Mouse (Mus musculus): ENCODE results near the gene Myo3a. TPM values are rescaled to one million over a fixed set of nuclear protein-coding genes. Genes with fewer than 3 reads are reported as not detected.

Gene Myo3a
- polyA plus RNA-seq, 1 experiment = 0.27 TPM

- Histone ChIP-seq H3K36me3 (ENCODE audit: control insufficient read depth, insufficient read depth, low read length, poor library complexity, severe bottlenecking) (no peaks in the 10 kb centered on the region), H3K9me3 (replicated peaks; ENCODE audit: control insufficient read depth, insufficient read depth, low read length, poor library complexity, severe bottlenecking) (peaks cover 5% of the 10 kb centered on the region; the same call in 1 of the 2 replicates), H3K27ac (ENCODE audit: insufficient read depth, low read length) (no peak overlapping the region), H3K9ac (ENCODE audit: low read depth, poor library complexity, severe bottlenecking) (no peak overlapping the region), H3K4me1 (ENCODE audit: control insufficient read depth, insufficient read depth, low read length) (no peaks in the 10 kb centered on the region), H3K4me3 (ENCODE audit: low read depth, low read length) (no peak overlapping the region), H3K27me3 (ENCODE audit: control insufficient read depth, insufficient read depth, low read length, poor library complexity, severe bottlenecking) (no peaks in the 10 kb centered on the region; the same call in 1 of the 2 replicates)
- TF ChIP-seq CTCF (IDR thresholded peaks at IDR 0.05; ENCODE audit: low read depth, low read length) (no peak), POLR2A (IDR thresholded peaks at IDR 0.05; ENCODE audit: insufficient read depth, low read length) (no peak), EP300 (IDR thresholded peaks at IDR 0.05; ENCODE audit: insufficient read depth, low read depth, low read length) (no peak)
Observed at GRCm38 (mm10) chr2:22663731-22664130, 436.4 kb downstream of the Myo3a start.

All from ES-Bruce4 (cell line).